Mouse (Mus musculus): ENCODE measurements around the gene Hoxc12.

Hoxc12 gene

DNA sequence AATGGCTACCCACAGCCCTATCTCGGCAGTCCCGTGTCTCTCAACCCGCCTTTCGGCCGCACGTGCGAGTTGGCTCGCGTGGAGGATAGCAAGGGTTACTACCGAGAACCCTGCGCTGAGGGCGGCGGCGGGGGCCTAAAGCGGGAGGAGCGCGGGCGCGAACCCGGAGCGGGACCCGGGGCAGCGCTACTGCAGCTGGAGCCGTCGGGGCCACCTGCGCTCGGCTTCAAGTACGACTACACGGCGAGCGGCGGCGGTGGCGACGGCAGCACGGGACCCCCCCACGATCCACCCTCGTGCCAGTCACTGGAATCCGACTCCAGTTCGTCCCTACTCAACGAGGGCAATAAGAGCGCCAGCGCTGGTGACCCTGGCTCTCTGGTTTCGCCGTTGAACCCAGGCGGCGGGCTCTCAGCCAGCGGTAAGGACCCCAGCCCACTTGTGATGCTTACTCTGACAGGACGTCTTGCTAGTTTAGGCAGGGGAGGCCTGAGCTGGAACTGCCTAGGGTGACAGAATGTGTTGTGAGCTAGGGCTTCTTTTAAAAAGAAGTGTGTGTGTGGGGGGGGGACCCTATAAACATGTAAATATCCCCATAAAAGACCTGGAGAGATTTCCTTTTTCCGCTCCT, 594 bp downstream of the Hoxc12 start:
- DNase-seq (ENCODE audit: low spot score) = no peak

DNA sequence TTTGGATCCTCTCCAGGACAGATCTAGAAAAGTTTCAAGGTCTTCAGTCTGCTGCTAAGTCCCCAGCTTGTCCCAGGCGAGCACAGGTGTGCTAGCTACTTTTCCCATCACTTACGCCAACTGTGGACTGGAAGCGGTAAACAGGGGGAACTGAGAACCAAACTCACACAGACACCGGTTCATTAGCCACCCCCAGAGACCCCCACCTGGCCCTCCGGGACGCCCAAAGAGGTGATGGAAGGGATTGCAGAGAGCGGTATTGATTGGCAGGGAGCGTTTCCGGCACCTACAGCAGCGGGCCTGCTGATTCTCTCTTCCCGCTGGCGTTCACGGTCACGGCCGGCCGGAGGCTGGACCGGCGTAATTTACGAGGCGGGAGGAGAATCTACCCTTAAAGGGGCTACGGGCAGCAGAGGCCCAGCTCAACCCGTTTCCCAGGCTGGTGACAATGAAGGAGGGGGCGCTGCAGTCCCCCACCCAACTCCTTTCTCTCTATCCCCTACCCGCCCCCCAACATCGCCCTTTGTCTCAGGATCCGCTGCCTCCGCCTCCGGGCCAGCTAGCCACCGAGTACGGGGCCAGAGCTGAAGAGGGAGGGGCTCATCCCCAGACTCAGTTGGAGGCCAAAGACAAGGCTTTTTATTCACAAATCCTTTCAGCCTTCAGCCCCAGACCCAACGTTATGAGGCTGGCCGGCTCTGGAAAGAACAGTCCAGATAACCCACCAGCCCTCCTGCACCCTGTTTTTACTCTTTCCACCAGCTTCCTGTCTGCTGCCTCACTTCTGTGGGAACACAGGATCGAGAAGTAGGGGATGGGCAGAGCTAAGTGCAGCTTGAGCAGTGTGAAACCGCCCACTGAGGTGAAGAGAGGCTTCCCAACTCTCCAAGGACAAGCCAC, 2.9 kb downstream of the Hoxc12 start:
- no peak for DNase-seq (ENCODE audit: low spot score)

DNA sequence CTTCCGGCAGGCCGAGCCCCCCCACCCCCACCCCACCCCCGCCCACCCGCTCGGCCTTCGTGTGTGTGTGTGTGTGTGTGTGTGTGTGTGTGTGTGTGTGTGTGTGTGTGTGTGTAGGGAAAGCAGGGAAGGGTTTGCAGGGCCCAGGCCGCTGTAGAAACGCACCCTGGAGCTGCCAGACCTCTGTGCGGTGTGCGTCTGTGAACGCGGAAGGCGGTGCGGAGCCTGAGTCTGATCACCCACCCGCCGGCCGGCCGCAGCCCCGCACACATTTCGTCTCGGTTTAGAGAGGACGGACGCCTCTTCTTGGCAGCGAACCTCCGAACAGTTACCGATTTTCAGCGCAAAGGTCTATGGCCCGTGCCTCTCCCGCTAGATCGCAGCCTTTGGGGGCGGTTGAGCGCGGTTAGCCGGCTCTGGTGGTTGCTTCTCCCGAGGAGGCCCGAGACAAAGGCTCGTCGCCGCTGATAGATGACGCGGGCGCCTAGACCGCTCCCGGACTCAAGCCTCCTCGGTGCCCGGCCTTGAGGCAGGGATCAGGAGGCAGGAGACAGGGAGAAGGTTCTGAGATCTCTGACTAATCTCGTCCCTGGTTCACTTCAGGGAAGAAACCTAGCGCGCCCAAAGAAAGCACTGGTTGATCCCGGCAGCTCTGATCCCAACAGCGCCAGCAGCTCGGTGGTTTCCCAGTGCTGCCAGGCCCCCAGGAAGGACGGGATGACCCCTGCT, 6.3 kb downstream of the Hoxc12 start:
- DNase-seq (ENCODE audit: low spot score) = no peak

DNA sequence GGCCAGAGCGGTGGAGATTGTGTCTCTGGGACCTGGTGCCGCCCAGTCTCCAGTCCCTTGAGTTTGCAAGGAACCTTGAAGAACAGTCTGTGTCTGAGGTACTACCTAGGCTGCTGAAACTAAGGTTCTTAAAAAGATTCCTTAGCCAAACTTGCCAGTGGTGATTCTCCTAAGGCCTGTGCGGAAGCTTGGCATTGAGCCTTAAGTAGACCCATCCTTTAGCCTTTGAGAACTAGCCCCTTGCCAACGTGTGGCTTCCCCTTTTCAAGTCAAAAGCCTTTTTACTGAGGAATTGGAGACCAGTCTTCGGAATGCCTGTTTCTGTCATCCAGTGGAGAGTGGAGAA, 6.9 kb downstream of the Hoxc12 start:
- DNase-seq (ENCODE audit: low spot score) = no peak

DNA sequence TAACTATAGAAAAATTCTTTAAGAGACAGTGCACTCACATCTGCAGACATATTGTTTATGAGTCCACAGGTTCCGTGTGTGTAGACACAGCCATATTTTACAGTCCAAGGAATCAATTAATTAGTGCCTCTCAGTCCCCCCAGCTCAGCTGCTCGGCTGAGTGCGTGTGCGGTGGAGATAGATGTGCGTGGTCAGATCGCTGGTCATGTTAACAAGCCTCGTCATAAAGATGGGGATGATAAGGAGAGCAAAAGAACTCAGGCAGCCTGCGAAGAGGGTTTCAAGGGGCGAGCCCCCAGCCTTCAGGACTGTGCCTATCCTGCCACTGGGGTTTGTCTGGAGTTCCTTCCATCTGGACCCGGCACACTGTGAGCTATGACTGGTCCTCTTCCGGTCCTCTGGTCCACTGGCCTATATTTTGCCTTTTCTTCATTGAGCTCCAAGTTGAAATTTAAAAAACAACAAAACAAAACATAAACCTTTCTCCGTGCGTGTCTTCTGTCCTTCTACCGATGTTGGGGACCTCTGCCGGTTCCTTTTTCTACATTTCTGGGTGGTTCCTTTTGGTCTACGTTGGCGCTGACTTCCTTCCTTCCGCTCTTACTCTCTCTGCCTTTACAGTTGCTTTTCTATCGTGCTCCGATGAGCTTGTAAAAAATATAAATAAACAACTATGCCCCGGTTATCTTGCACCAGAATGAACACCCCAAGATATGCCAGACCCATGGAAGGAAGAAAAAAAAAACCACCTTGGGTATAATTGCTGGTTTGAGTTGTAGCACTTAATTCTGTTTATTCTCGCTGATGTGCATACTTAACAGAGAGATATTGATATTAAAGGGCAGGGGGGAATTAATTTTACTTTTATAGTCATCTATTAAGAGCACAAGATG, 8.9 kb downstream of the Hoxc12 start:
- DNase-seq (ENCODE audit: low spot score) = no peak

DNA sequence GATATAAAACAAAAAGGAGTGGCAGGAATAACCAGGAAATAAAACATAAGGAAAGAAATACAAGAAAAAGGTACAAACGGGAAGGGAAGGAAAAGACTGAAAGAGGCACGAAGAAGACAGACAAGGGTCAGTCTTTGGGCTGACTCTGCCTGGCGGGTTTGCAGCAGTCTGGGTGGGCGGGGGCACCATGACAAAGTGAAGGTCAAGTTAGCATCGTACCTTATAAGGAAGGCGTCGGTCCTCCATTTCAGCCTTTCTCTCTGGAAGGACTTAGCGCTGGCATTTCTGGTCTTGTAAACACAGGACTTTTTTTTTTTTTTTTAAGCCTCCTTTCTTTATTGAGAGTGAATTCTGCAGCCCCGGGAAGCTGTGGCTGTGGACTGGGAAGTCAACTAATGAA, 10.7 kb downstream of the Hoxc12 start:
- DNase-seq (ENCODE audit: low spot score) = no peak

DNA sequence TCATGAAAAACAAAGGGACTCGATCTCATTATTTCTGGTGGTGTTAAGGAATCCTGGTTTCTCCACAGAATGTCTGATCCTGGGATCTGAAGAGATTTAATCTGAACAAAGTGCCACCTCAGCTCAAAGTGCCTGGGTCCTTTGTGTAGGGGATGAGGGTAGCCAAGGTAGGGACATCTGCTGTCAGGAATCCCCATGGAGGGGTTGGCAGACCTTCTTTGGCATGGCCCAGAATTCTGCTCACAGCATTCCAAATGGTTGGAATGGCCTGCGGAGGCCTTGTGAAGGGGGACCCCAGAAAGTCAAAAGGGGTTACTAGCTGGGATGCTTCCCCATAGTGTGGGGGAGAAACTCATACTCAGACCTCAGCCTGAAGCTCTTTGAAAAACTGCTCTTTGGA, 12.3 kb downstream of the Hoxc12 start:
- no peak for DNase-seq (ENCODE audit: low spot score)

DNA sequence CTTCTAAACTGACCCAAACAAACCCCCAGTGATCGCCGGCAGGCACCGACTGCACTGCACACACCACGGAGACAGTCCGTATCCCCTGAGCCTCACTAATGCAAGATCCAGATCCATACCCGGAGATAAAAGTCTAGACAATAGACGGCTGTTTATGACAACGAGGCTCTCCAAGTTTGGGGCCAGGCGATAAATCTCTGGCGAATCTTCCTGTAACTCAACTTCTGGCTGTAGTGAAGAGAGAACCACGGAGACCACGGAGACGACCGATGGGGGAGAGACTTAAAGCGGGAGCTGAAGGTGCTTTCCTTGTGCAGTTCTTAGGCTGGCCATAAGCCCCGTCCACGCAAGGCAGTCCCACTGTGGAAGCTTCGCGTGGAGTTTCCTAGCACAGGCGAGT, 13.1 kb downstream of the Hoxc12 start:
- no peak for DNase-seq (ENCODE audit: low spot score)

DNA sequence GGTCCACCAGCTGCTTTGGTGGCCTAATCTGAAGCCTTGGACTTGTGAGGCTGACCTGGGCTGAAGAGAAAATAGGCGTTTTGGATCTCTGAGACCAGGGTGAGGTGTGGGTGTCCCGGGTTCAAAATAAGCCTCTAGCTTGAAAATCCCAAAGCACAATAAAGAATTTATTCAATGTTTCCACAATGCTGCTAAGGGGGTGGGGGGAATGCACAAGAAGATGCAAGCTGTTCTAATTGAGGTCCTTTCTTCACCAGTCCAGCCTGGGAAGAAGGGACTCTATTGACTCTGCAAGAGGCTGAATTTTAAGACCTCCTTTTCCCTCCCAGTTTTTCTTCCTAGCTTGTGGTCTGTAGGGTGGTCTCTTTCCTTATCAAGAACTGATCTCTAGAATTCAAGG, 14.3 kb downstream of the Hoxc12 start:
- DNase-seq (ENCODE audit: low spot score) = no peak

DNA sequence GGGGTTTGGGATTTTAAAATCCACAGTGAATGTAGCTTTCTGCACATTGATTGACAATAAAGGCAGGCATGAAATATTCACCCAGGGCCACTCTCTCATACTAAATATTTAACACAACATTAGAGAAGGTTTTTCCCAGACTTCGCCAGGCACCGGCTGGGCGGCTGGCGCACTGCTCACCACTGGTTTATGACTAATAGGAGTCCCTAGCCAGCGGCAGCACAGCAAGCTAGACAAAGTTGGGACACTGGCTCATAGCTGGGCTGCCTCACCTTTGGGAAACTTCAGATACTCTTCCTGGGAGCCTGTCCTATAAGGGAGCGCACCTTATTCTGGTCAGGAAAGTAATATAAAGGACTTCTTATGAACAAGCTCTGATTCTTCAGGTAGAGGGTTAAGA, 17.0 kb downstream of the Hoxc12 start:
- DNase-seq (ENCODE audit: low spot score) = no peak

DNA sequence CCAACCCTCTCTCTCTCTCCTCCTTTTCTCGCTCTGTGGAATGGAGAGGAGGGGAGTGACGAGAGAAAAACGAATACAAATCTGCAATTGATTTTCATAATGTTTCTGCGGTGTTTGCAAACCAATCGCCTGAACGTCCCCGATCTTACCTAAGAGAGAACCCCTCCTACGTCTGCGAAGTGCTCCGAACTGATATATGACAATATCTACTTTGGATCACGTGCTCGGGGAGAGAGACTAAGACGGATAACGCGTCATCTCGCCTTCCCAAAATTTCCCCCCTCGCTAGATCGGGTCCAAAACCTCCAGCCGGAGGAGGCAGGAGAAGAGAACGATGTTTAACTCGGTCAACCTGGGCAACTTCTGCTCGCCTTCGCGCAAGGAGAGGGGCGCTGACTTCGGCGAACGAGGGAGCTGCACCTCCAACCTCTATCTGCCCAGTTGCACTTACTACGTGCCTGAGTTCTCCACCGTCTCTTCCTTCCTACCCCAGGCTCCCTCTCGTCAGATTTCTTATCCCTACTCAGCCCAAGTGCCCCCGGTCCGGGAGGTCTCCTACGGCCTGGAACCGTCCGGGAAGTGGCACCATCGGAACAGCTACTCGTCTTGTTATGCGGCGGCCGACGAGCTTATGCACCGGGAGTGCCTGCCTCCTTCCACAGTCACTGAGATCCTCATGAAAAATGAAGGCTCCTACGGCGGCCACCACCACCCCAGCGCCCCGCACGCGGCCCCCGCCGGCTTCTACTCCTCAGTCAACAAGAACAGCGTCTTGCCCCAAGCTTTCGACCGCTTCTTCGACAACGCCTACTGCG, 17.8 kb downstream of the Hoxc12 start, which contains the start of gene Hoxc11:
TSS of gene Hoxc11 (plus strand) at position 236 of the 815 bp plus-strand sequence.
- no peak for DNase-seq (ENCODE audit: low spot score)

DNA sequence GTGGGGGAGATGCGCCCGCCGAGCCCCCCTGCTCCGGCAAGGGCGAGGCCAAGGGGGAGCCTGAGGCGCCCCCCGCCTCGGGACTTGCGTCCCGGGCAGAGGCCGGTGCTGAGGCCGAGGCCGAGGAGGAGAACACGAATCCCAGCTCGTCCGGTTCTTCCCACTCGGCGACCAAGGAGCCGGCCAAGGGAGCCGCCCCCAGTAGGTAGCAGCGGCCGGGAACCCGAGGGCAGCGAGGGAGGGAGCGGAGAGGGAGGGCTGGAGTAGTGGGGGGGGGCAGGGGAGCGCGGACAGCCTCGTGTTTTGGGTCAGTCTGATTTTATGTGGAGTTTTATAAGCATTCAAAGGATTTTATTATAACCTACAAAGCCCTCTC, 18.4 kb downstream of the Hoxc12 start:
- no peak for DNase-seq (ENCODE audit: low spot score)

DNA sequence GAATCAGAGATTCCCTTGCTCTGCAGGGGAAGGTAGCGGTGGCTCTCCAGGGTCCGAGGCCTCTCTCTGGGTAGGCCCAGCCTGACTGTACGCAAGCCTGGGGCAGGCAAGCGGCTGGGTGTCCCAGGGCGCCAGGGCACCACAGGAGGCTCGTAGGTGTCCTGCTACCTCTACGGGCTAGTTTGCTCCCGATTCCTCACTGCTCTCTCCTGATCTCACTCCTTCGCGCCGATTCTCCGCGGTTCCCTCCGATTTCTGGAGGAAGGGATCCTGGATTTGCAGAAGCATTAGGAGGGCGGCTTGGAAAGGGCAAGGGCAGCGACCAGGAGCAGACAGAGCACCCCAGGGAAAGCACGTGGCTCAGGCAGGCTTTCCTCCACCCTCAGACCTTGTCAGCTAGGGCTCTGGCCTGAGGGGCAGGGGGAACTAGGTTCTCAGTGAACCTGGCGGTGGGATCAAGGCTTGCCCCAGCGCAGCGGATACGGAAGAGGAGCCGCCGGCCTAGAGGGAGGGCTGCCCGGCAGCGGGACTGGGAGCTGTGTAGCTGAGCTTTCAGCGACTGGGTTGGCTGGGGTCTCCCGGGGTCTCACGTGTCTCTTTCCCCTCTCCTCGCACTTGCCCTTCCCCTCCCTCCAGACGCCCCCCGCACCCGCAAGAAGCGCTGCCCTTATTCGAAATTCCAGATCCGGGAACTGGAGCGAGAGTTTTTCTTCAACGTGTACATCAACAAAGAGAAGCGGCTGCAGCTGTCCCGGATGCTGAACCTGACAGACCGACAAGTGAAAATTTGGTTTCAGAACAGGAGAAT, 19.5 kb downstream of the Hoxc12 start:
- no peak for DNase-seq (ENCODE audit: low spot score)

DNA sequence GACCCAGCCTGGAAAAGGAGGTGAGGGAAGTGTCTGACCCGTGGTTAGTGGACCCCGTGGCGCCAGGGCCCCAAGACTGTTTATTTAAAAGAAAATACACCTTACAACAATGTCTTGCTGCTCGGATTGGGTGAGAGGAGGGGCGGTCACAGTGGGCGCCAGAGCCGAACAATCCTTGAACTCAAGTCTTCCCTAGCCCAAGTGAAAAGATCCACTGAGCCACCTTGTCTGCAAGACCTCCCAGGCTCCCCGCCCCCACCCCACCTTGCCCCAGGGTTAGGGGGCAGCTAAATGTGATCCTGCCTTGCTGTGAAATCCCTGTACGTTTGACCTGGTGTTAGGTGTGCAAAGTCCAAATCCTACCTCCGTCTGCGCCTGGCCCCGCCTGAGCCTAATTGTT, 20.3 kb downstream of the Hoxc12 start:
- no peak for DNase-seq (ENCODE audit: low spot score)

DNA sequence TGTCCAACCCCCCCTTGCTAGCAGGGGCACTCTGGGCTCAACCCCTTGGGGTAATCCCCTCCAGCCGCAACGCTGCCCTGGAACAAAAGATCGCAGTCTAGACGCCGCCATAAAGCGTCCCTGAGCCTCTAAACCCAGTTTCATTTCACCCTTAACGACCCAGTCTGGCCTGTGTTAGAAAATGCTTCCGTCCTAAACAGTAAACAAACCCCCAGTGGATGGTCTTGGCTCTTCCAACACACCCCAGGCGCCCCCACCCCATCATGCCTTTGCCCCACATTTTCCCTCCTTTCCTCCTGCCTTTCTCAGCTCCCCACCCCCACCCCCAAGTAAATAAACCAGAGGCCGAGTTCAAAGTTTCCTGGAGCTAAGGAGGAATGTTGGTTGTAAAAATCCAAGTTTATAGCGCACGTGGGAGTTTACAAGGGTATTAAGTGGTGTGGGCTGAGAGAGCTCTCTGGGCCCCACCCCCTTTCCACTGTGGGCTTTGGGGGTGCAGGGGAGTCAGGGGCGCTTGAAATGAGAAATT, 23.2 kb downstream of the Hoxc12 start:
- no peak for DNase-seq (ENCODE audit: low spot score)

DNA sequence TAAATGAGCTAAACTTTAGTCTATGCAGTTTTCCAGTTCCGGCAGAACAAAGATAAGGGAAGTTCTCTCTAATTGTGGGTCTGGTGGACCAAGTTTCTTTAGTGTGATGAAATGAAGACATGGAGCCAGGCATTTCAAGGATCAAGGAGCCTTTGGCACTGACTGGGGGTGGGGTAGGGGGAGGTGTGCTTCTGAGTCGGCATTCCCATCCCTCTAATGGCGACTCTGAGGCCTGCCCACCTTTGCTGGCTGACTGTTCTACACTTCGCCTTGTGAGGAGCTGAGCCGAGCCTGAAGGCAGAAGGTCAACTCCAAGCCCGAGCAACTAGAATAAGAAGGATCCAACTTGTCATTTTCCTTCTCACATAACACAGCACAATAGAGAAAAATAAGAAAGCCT, 25.2 kb downstream of the Hoxc12 start:
- no peak for DNase-seq (ENCODE audit: low spot score)

DNA sequence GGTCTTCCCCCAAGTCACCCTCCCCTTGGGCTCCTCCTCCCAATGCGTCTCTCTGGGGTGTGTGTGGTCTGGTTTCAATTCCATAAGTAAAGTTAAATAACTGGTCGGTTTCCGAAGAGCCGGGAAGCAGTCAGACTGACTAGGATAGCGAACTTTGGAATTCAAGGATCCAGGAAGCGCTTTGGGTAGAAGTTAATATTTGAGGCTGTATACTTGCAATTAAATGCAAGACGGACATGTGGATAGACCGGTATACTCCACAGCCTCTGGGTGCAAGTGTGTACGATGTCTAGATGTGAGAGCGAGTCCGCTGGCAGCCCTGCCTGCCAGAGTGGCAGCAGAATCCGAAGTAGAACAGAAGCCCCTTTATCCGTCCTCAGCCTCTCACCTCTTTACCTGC, 25.9 kb downstream of the Hoxc12 start:
- DNase-seq (ENCODE audit: low spot score) = no peak

DNA sequence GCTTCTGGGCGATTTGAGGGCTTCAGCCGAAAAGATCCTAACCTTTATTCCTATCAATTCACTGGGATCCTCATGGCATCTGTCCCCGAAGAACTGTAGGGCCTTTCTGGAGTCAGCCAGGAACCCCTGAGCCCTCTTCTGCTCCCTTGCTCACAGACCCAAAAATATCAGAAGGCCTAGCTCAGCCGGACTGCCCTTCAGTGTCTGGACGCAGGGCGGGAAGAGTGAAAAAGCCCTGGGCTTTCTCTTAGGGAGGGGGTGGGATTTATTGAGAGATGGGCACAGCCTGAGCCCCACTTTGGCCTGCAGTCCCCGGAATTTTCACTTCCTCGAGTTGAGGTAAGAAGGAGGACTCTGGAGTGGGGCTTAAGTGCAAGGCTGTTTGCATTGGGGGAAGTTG, 26.7 kb downstream of the Hoxc12 start:
- DNase-seq (ENCODE audit: low spot score) = no peak

DNA sequence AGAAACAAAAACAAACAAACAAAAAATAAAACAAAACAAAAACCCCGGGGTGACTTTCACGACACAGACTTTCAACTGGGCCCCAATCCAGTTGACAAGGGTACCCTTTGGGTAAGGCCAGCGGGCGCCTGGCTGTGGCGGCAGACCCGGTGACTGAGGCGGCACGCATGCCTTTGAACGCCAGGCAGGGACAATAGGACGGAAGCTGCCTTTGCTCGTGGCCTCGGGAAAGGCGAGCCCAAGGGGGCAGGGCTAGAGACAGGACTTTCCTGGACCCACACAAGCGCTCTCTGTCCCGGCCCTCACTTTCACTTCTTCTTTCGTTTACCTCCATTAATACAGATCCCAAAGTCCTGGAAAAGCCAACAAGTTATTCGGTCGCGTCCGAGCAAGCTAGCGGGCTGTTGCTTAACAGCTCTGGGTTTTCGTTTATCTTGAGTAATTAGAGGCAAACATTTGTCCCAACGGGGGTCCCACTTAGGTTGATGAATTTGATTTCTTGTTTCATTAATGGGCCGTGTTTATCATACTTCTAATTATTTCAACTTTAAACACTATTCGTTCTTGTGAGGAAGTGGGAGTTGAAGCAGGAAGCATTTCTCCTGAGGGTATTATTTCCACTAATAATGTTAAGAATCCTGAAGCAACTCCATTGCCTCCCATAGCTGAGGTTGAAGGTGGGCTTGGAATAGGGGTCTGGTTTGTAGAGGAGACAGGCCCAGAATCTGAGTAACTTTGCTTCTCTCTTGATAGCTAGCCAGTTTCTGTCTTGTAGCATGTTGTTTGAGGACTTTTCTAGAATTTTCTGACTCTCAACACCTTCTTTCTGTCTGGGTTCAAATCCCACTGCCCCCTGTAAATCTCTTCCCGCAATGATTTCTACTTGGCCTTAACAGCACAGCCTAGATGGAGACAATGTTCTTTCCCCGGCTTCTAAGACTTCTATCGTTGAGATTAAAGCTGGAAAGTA, 27.4 kb downstream of the Hoxc12 start:
- DNase-seq (ENCODE audit: low spot score) = no peak

All from ovary, adult 18-20 months (tissue).